Mouse (Mus musculus): ENCODE results near the gene Gsk3a. TPM values are rescaled to one million over a fixed set of nuclear protein-coding genes. Genes with fewer than 3 reads are reported as not detected.

Gsk3a gene
- total RNA-seq, 2 experiments from 2014 or later = 195 to 197 TPM

DNA sequence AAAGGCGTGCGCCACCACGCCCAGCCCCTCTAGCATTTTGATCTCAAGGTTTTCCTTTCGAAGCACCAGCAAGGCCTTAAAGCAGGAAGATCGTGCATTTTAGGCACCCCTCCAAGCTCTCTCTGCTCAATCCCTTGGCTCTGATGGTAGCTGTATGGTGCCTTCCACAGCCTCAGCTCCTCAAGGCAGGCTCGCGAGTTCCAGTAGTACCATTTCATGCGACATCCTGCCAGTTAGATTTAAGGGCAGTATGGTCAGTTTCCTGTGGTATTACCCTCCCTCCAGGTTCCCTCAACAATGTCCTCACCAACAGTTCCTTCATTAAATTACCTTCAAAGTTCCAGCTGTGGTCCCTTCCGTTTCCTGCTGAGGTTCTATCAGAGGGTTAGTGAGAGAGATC is 41.5 kb downstream of the Gsk3a start:
- intact Hi-C loops (cut with DNase I) = no loop called here
- no peak for DNase-seq

DNA sequence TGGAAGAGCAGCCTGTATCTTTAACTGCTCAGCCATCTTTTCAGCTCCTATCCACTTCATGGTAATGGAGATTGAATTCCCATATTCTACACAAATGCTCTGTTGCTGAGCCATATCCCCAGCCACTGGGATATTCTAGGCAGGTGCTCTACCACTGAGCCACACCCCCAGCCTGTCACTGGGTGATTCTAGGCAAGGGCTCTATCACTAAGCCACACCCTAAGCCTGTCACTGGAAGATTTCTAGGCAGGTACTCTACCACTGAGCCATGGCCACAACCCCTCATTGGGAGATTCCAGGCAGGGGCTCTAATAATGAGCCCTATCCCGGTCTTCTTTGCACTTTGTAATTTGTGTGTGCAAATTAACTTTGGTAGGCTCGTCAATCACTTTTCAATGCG is 42.5 kb downstream of the Gsk3a start:
- no peak for DNase-seq
- intact Hi-C loops (cut with DNase I) = no loop called here

DNA sequence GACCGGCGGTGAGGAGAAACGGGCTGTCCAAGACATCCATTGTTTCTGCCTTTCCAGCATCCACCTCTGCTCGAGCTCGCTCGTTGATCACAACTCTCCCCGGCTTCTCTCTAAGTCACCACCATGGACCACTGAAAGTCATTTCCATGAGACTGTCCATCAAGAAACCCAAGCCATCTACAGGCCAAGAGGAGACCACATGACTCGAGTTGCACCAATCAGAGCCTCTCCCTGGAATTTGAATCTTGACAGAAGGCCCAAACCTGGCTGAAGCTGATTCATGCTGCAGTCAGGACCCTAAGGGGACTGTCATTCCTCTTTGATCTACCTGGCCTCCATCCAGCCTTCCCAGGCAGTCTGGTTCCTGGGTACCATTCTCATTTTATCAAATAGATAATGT is 45.5 kb downstream of the Gsk3a start:
- intact Hi-C loops (cut with DNase I) = no loop called here
- no peak for DNase-seq

DNA sequence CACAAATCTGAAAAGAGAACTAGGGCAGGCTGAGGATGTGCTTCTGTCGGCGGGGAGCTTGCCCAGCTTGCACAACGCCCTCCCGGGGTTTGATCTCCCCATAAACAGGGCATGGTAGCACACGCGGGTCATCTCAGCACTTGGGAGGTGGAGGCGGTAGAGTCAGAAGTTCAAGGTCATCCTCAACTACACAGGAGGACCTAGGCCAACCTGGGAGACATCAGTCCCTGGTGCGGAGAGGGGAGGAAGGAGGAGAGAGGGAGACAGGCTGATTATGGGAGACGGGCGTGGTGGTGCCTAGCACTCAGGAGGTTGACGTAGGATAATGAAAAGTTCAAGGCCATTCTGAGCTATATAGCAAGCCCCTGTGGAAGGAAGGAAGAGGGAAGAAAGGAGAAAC is 46.8 kb downstream of the Gsk3a start:
- DNase-seq = no peak
- intact Hi-C loops (cut with DNase I) = no loop called here

DNA sequence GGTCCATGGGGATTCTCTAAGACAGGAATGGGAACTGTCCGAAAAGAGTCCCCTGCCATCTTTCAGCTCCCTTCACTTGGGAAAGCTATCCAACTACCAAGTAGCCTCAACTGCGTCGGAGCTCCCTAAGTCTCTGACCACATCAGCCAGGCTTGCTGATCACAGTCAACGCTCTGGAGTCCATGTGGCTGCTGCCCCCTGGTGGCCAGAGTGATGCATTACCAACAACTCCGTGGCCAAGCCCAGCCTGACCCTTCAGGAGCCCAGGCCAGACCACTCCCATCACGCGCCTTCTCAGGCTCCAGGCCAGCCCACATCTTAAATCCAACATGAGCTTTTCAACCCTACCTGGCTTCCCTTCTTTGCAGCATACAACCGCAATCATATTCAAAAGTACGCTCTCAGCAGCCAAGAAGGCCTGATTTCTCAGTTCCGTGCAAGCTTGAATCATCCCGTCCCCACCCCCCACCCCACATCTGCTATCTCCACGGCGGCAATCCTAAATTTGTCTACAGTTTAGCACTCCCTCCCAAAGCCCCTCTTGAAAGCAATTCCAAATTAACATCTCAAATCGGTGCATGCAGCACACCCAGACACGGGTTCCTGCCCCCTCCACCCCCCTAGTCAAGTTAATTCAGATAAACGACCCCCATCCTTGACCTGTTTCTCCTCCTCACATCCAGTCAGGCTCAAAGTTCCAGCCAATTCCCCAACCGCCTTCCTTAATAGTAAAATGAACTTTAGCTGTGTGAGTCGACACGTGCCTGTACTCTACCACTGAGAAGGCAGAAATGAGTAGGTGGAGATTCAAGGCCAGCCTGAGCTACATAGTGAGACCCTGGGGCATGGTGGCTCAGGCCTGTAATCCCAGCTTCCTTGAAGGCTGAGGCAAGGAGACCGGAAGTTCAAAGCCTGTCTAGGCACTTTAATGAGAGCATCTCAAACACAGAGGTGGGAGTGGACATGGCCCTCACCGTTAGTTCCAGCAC is 49.7 kb downstream of the Gsk3a start:
- DNase-seq = peak; percentile 90
- intact Hi-C loops (cut with DNase I) = loop anchor here (2.0 kb wide), 1 partner anchor 55 kb away; no protein-coding TSS in a partner anchor

DNA sequence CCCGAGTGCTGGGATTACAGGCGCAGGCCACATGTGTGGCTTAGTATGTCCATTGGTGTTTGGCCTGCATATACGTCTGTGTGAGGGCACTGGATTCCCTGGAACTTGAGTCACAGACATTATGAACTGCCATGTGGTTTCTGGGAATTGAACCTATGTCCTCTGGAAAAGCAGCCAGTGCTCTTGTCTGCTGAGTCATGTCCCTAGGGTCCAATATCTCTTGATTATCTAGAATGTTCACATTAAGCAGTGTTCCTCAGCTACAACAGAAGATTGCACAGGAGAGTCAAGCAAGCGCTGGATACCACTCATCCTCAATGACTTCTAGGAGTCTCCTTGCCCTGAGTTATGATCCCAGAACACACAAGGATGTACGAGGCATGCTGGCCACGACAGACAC is 53.6 kb downstream of the Gsk3a start:
- intact Hi-C loops (cut with DNase I) = no loop called here

DNA sequence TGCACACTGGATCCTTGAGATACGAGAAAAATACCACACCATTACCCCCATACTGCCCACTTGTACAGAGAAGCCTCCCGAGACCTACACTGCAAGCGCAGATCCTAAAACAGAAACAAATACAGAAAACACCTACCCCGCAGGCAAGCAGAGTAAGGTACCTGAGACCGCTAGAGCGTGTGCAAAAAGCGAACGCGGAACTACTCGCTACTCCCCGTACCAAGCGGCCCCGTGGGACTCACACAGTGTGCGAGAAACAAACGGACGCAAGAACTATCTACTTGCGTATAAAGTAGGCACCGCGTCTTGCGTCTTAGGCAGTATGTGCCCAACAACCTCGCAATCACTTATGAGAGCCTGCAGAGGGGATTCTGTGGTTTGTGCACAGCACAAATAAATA is 55.8 kb downstream of the Gsk3a start:
- no peak for DNase-seq
- intact Hi-C loops (cut with DNase I) = loop anchor here (2.0 kb wide), 1 partner anchor 77 kb away; no protein-coding TSS in a partner anchor

More for the DNA sequence above, 53.6 kb downstream of the Gsk3a start:
- DNase-seq = no peak

DNA sequence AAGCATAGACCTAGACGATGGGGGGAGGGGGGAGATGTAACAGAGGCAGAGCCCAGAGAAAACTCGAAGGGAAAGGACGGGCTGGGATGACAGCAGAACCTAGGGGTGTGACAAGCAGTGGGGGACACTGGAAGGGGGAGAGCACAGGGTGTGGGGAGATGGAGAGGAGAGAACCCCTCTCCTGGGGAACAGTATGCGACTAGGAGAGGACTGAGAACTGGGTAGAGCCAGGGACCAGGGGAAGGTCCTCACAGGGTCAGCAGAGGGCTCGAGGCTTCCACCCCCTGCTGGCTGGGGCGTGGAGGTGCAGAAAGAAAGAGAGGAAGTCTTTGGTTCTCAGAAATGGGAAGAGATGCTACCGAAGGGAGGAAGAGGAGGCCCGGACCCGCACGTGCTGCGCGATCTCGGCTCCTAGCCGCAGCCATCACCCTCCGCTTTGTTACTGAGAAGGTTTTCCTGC is 56.3 kb downstream of the Gsk3a start:
- intact Hi-C loops (cut with DNase I) = loop anchor here (2.0 kb wide), 1 partner anchor 77 kb away; no protein-coding TSS in a partner anchor

DNA sequence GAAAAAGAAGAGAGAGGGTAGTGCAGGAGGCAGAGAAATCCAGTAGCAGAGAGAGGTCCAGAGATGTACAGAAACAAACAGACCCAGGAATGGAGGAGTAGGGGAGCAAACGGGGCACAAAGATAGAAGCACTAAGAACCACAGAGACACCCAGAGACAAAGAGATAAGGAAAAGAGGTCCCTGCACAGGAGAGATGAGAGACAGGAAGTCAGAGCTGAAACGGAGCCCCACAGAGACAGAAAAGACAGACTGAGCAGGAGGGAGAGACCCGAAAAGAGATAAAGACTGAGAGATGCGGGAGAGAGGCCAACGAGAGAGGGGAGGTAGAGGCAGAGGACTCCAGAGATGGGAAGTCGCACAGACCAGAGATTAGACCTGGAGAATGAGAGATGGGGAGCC is 57.1 kb downstream of the Gsk3a start:
- intact Hi-C loops (cut with DNase I) = loop anchor here (2.0 kb wide), 1 partner anchor 76 kb away; no protein-coding TSS in a partner anchor
- no peak for DNase-seq

More for the DNA sequence above, 56.3 kb downstream of the Gsk3a start:
- DNase-seq = peak; percentile 61

DNA sequence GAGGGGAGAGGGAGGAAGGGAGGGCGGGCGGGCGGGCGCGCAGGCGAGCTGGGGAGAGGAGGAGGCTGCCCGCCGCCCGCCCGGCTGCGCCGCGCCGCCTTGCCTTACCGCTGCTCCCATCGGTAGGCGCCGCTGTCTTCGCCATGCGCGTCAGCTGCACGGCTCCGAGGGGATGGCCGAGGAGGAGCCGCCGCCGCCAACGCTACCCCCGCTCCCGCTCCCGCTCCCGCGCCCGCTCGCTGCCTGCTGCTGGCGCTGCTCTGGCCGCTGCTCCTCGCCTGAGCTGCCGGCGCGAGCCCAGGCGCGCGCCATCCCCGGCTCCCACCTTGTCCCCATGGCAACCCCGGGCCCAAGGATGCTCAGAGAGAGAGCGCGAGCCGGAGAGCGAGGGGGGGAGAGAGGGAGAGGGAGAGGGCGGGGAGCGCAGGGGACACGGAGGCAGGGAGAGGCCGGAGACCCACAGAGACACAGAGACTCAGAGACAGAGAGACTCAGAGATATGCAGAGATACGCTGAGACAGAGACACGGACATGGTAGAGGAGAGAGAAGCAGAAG is 58.0 kb downstream of the Gsk3a start, which contains the start of gene Pou2f2:
TSS of gene Pou2f2 (minus strand) at position 121 of the 556 bp plus-strand sequence.
- DNase-seq = peak; percentile 90
- intact Hi-C loops (cut with DNase I) = loop anchor here (2.0 kb wide), 3 partner anchors 41 to 75 kb away; partner anchors contain the start of genes Dedd2 and Zfp526

DNA sequence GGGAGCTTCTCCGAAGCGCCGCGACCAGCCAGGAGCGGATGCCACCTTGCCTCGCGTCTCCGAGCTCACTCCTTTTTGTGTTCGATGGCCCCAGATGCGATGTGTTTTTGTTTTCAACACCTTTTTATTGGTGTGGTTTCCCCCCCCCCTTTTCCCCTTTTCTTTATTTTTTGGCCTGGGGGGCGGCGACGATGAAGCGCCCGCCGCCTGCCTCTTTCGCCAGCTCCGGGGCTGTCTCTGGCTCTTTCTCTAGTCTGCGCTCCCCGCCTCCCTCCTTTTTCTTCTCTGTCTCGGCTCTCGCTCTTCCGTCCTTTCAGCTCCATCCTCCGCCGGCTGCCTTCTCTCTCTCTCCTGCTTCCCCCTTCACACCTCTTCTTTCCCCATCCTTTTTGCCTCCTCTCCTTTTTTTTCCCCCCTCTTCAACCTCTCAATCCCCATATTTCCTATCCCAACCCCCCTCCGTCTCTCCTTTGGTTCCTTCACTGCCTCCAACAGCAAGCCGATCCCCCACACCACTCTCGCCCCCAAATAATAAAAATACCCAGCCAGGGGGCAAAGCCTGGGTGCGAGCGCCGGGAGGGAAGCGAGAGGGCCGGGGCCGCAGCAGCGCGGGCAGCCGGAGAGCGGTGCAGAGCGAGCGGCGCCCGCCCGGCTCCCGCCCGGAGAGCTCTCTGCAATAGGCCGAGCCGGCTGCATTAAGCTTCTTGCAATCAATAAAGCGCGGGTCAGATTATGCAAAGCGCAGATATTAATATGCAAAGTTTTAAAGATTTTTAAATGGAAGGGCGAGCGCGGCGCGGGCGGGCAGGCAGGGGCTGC is 58.7 kb downstream of the Gsk3a start:
- DNase-seq = peak; percentile 43
- intact Hi-C loops (cut with DNase I) = loop anchor here (2.0 kb wide), 2 partner anchors 42 to 46 kb away; partner anchors contain the start of genes Dedd2 and Zfp526

DNA sequence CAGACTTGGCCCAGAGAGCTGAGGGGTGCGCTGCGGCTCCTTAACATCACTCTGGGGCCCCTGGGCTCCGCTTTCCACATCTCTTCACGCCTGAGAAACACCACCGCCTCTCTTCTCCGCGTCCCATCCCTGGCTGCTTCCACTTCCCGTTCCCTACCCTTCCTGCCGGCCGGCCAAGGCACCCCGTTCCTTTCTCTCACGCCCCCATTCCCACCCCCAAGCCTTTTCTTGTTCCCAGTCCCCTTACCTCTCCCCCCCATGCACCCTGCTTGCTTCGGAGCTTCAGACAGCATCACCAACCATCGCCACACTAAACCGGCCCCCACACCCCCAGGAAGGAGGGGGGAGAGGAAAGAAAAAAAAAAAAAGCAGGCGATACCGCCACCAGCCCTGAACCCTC is 59.3 kb downstream of the Gsk3a start:
- intact Hi-C loops (cut with DNase I) = loop anchor here (2.0 kb wide), 2 partner anchors 42 to 46 kb away; partner anchors contain the start of genes Dedd2 and Zfp526
- DNase-seq = peak; percentile 32

Small RNA genes within 50 kb of the gene (microRNA-seq; reads per million reads assigned to microRNA genes)
- gene Mir7048 = not detected

Other genes with a start within 250 kb of the Gsk3a start
- gene Atp1a3, start 231.9 kb downstream of the Gsk3a start, total RNA-seq (2021) = 1,000 to 10,000 TPM; 1,141 to 1,280 TPM
- gene Grik5, start 165.5 kb downstream of the Gsk3a start, total RNA-seq (2021) = 100 to 1,000 TPM; 204 to 219 TPM
- gene Zfp574, start 165.3 kb downstream of the Gsk3a start, total RNA-seq (2021) = 10 to 100 TPM; 25.2 to 26.9 TPM
- gene Pou2f2, start 58.1 kb downstream of the Gsk3a start, total RNA-seq (2021) = 10 to 100 TPM; 17.7 to 18.7 TPM
- gene Dedd2, start 17.2 kb downstream of the Gsk3a start, total RNA-seq (2021) = 10 to 100 TPM; 15.1 to 16.8 TPM
- gene Zfp526, start 16.4 kb downstream of the Gsk3a start, total RNA-seq (2021) = 1 to 10 TPM; 6.5 to 7.8 TPM
- 10 to 100 TPM; 29.4 to 36.1 TPM for gene Erf, start 12.9 kb upstream of the Gsk3a start, total RNA-seq (2021)
- 100 to 1,000 TPM; 324 to 333 TPM for gene Cic, start 29.9 kb upstream of the Gsk3a start, total RNA-seq (2021)
- gene Pafah1b3, start 60.1 kb upstream of the Gsk3a start, total RNA-seq (2021) = 100 to 1,000 TPM; 234 to 250 TPM
- under 1 TPM; 0.52 to 0.87 TPM for gene Prr19, start 63.6 kb upstream of the Gsk3a start, total RNA-seq (2021)
- 100 to 1,000 TPM in 1 of 2 experiments, 10 to 100 TPM in 1; 99.6 to 104 TPM for gene Tmem145, start 68.3 kb upstream of the Gsk3a start, total RNA-seq (2021)
- 10 to 100 TPM; 81.0 to 89.9 TPM for gene Megf8, start 79.3 kb upstream of the Gsk3a start, total RNA-seq (2021)
- gene Cnfn, start 131.9 kb upstream of the Gsk3a start, total RNA-seq (2021) = not detected
- 1 to 10 TPM; 8.3 to 9.0 TPM for gene Lipe, start 160.9 kb upstream of the Gsk3a start, total RNA-seq (2021)
- gene Cxcl17, start 175.0 kb upstream of the Gsk3a start, total RNA-seq (2021) = not detected
- gene Ceacam1, start 239.8 kb upstream of the Gsk3a start, total RNA-seq (2021) = 1 to 10 TPM in 1 of 2 experiments, under 1 TPM in 1; 0.70 to 1.0 TPM